Mouse (Mus musculus) 416B (cell line): ENCODE results near the gene Rnf222.
"Not testable (repeated sequence)": the region's sequence is repeated elsewhere in the genome, so short reads cannot be mapped to it uniquely, and the experiment has no call there.

Experiments
- DNase-seq: peaks from one replicate; pipeline ENCODE4 v3.0.0; 2011; ENCODE audit warnings: low read depth

Rnf222 gene

GRCm38 (mm10) chr11:68911531-68912177 lies 23.3 kb downstream of the Rnf222 start:
- no peak for DNase-seq

GRCm38 (mm10) chr11:68914566-68914965 lies 26.2 kb downstream of the Rnf222 start:
- peak; percentile 29 for DNase-seq

- no peak for DNase-seq
Measured at GRCm38 (mm10) chr11:68923191-68923590, 34.8 kb downstream of the Rnf222 start.

GRCm38 (mm10) chr11:68924749-68925148 lies 36.4 kb downstream of the Rnf222 start:
- DNase-seq = no peak

GRCm38 (mm10) chr11:68926981-68927380 lies 38.6 kb downstream of the Rnf222 start, which contains the start of gene Odf4:
Odf4 (minus strand) TSS chr11:68927081.
- no peak for DNase-seq

- no peak for DNase-seq
Measured at GRCm38 (mm10) chr11:68929947-68930346, 41.6 kb downstream of the Rnf222 start.

GRCm38 (mm10) chr11:68933885-68934507 lies 45.6 kb downstream of the Rnf222 start:
- no peak for DNase-seq

GRCm38 (mm10) chr11:68936951-68937350 lies 48.6 kb downstream of the Rnf222 start:
- DNase-seq = not testable (repeated sequence)

GRCm38 (mm10) chr11:68939451-68940304 lies 51.3 kb downstream of the Rnf222 start:
- DNase-seq = peak; percentile 94

- no peak for DNase-seq
Measured at GRCm38 (mm10) chr11:68940516-68940915, 52.2 kb downstream of the Rnf222 start.

- no peak for DNase-seq
Measured at GRCm38 (mm10) chr11:68942731-68943130, 54.4 kb downstream of the Rnf222 start.

- no peak for DNase-seq
Measured at GRCm38 (mm10) chr11:68945245-68945644, 56.9 kb downstream of the Rnf222 start.
